Mouse (Mus musculus) heart, postnatal 0 days (tissue): ENCODE measurements around the gene Mon2. TPM values are rescaled to one million over a fixed set of nuclear protein-coding genes. Genes with fewer than 3 reads are reported as not detected.

Experiments used
- ATAC-seq: fragments of 200-750 bp; cut with Nextera tagmentation; 2 replicates; pipeline ENCODE4 v1.8.0; 2017; ENCODE audit warnings: low read depth, moderate number of reproducible peaks, moderate library complexity; ENCODE audit not compliant: insufficient read depth
- DNase-seq: peaks from one replicate; pipeline ENCODE4 v3.0.0-alpha.2; 2016; ENCODE audit warnings: low spot score
- H3K27ac ChIP-seq: fragments of 300-500 bp; sonication (generic); 2 replicates; pipeline ENCODE4 v1.5.1; 2014; ENCODE audit warnings: low read depth, mild to moderate bottlenecking
- H3K27me3 ChIP-seq: fragments of 300-500 bp; sonication (generic); 2 replicates; pipeline ENCODE4 v1.6.1; 2014; ENCODE audit warnings: low read length, mixed read lengths; ENCODE audit not compliant: control insufficient read depth, insufficient read depth
- H3K36me3 ChIP-seq: fragments of 300-500 bp; sonication (generic); replicated peaks from 2 replicates; pipeline ENCODE4 v1.6.1; 2014; ENCODE audit warnings: low read length, mixed read lengths; ENCODE audit not compliant: control insufficient read depth, insufficient read depth
- H3K4me1 ChIP-seq: fragments of 300-500 bp; sonication (generic); 2 replicates; pipeline ENCODE4 v1.6.1; 2014; ENCODE audit warnings: antibody characterized with exemption; ENCODE audit not compliant: control insufficient read depth, insufficient read depth
- H3K4me2 ChIP-seq: fragments of 300-500 bp; sonication (generic); 2 replicates; pipeline ENCODE4 v1.6.1; 2014; ENCODE audit warnings: low read depth, mild to moderate bottlenecking, low read length, moderate library complexity
- H3K4me3 ChIP-seq: fragments of 300-500 bp; sonication (generic); 2 replicates; pipeline ENCODE4 v1.5.1; 2014; ENCODE audit warnings: low read depth, low read length
- H3K9ac ChIP-seq: fragments of 300-500 bp; sonication (generic); replicated peaks from 2 replicates; pipeline ENCODE4 v1.6.1; 2014; ENCODE audit warnings: low read depth, low read length, mixed read lengths
- H3K9me3 ChIP-seq: fragments of 300-500 bp; sonication (generic); replicated peaks from 2 replicates; pipeline ENCODE4 v1.6.1; 2016; ENCODE audit warnings: low read length; ENCODE audit not compliant: control insufficient read depth
- CTCF ChIP-seq: IDR thresholded peaks from 2 replicates; pipeline ENCODE4 v1.5.1; 2016; ENCODE audit warnings: antibody characterized with exemption, control low read depth, low read depth
- EP300 ChIP-seq: IDR thresholded peaks from 2 replicates; pipeline ENCODE4 v1.6.1; 2016; ENCODE audit warnings: antibody characterized with exemption, low read depth
- WGBS: fragments of 180-500 bp; shearing (Covaris S2); extraction: QIAGEN DNeasy Blood & Tissue Kit; methylation state at CpG from one replicate; pipeline ENCODE4 v1.1.7; 2014; 5-methylcytosine and 5-hydroxymethylcytosine counted together
- polyA plus RNA-seq: library from polyadenylated mRNA; unstranded; fragments of >200 nt; fragmentation: Nextera tagmentation; extraction: Ambion mirVana; gene quantifications from 2 replicates; pipeline ENCODE4 v1.2.1, GENCODE M21; 2015
- total RNA-seq: library from RNA; depleted of rRNA; stranded (reverse); fragments of >200 nt; gene quantifications from 2 replicates; pipeline ENCODE4 v1.2.3, GENCODE M21; 2014; ENCODE audit warnings: low replicate concordance

The Mon2 gene
- total and polyA plus RNA-seq, 2 experiments from 2014 or later, result 14.3 to 35.0 TPM

- no peaks in the 10 kb centered on the region for H3K36me3 ChIP-seq
- DNase-seq, result no peak
- TF ChIP-seq CTCF (no peak), EP300 (no peak)
- no peaks in the 10 kb centered on the region for H3K4me1 ChIP-seq
- no peak overlapping the region for H3K27ac ChIP-seq
- ATAC-seq, result no peak
- no peak overlapping the region for H3K9ac ChIP-seq
- H3K9me3 ChIP-seq, result no peaks in the 10 kb centered on the region
- no peak overlapping the region for H3K4me3 ChIP-seq
- no peak overlapping the region for H3K4me2 ChIP-seq
- no peaks in the 10 kb centered on the region for H3K27me3 ChIP-seq
- 51% methylated on average over 9 of the region's 9 CpGs for WGBS
Measured at GRCm38 (mm10) chr10:123084307-123084706, 8.0 kb upstream of the Mon2 start.

DNA sequence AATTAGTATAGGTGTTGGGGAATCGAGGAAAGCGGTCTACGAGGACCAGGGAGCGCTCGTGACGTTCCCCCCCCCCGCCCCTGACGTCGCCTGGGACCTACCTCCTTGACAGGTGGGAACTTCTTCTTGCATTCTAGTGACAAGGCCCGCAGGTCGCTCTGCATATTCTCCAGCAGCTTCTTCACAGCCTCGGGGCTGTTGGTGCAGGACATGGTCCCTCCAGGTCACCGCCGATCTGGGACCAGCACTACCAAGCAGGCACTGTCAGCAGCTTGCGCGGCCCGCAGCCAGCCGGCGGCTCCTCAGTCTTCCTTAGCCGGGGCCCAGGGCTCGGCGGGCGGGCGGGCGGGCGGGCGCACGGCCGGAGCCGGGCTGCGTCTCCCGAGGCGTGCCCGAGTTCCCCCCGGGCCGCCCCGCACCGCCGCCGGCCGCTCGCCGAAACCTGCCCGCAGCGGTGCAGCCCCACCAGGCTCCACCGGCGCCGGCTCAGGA is 508 bp downstream of the Mon2 start:
- Histone ChIP-seq H3K4me2 (peak overlapping the region; percentile 91), H3K9me3 (no peaks in the 10 kb centered on the region), H3K27ac (peak overlapping the region; percentile 92), H3K9ac (peak overlapping the region; percentile 97), H3K27me3 (no peaks in the 10 kb centered on the region), H3K4me3 (peak overlapping the region; percentile 99), H3K4me1 (peaks cover 19% of the 10 kb centered on the region), H3K36me3 (no peaks in the 10 kb centered on the region; the same call in 1 of the 2 replicates)
- ATAC-seq (peak; percentile 56), DNase-seq (no peak)
- TF ChIP-seq EP300, result no peak
- no peak for TF ChIP-seq CTCF
- WGBS, result under 1% methylated on average over 41 of the region's 48 CpGs

DNA sequence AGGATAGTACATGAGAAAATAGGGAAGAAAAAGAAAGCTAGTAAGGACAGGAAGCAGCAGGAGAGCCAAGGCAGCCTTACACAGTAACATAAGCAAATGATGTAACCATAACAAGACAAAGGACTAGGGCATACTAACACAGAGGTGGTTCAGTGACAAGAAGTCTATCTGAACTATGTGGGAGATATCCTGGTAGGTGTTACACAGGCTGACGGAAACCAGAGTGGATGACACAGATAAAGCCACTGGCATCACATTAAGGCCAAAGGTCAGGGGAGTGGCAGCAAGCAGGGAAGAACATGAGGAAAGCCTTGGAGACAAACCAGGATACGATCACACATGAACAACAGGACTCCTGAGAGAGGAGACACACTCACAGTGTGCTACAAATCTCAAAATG is 4.3 kb downstream of the Mon2 start:
- TF ChIP-seq EP300 (no peak), CTCF (no peak)
- Histone ChIP-seq H3K36me3 (no peaks in the 10 kb centered on the region; the same call in 1 of the 2 replicates), H3K9ac (no peak overlapping the region), H3K4me3 (no peak overlapping the region), H3K27me3 (no peaks in the 10 kb centered on the region), H3K4me1 (peaks cover 19% of the 10 kb centered on the region), H3K27ac (peak overlapping the region; percentile 53), H3K9me3 (no peaks in the 10 kb centered on the region), H3K4me2 (no peak overlapping the region)
- ATAC-seq, result no peak
- DNase-seq, result no peak
- WGBS, result 17% methylated on average over 2 of the region's 2 CpGs

- H3K4me1 ChIP-seq, result peaks cover 18% of the 10 kb centered on the region
- no peak overlapping the region for H3K4me3 ChIP-seq
- H3K36me3 ChIP-seq, result no peaks in the 10 kb centered on the region; the same call in 1 of the 2 replicates
- no peaks in the 10 kb centered on the region for H3K27me3 ChIP-seq
- no peaks in the 10 kb centered on the region for H3K9me3 ChIP-seq
- WGBS, result 52% methylated on average over 2 of the region's 2 CpGs
- ATAC-seq (no peak), DNase-seq (no peak)
- no peak for TF ChIP-seq CTCF
- TF ChIP-seq EP300, result no peak
- H3K9ac ChIP-seq, result no peak overlapping the region
- H3K4me2 ChIP-seq, result no peak overlapping the region
- no peak overlapping the region for H3K27ac ChIP-seq
Measured at GRCm38 (mm10) chr10:123063021-123063420, 13.3 kb downstream of the Mon2 start.

DNA sequence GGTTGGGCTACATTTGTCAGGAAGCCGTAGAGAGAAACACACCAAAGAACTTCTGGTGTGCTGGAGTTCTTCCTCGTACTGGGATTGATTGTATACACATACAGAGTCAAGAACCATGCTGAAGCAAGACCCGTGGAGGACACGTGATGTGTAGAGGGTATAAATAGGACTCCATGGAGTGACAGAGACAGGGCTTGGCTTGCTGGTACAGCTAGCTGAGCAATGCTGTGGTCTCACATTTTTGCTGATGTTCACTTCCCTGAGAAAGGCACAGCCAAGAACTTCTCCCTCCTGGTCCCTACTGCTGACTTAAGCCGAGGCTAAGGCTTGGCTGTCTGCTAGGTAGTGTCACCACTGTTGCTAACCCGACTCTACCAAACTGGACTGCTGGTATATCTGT is 15.5 kb downstream of the Mon2 start:
- peak; percentile 93 for ATAC-seq
- Histone ChIP-seq H3K4me2 (0 out of 2 replicates have a peak overlapping the region, but pooled peaks have one; percentile 25), H3K27ac (peak overlapping the region; percentile 79)

DNA sequence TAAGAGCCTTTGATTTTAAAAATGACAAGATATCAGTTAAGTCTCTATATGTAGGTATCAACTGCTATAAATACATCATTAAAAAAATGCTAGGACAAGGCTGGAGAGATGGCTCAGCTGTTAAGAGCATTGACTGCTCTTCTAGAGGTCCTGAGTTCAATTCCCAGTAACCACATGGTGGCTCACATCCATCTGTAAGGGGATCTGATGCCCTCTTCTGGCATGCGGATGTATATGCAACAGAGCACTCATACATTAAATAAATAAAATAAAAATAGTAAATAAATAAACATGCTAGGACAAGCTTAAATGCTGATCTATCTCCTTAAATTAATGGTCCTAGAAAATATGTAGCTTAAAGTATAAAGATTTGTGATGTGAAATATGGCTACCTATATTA is 19.2 kb downstream of the Mon2 start:
- no peak overlapping the region for H3K9ac ChIP-seq
- no peaks in the 10 kb centered on the region for H3K9me3 ChIP-seq
- ATAC-seq (no peak), DNase-seq (no peak)
- no peaks in the 10 kb centered on the region for H3K27me3 ChIP-seq
- TF ChIP-seq EP300, result no peak
- peak; percentile 15 for TF ChIP-seq CTCF
- peaks cover 16% of the 10 kb centered on the region for H3K4me1 ChIP-seq
- H3K36me3 ChIP-seq, result peaks cover 4% of the 10 kb centered on the region; the same call in 1 of the 2 replicates
- H3K27ac ChIP-seq, result no peak overlapping the region
- no peak overlapping the region for H3K4me3 ChIP-seq
- WGBS, result 87% methylated on average over 1 of the region's 1 CpGs
- no peak overlapping the region for H3K4me2 ChIP-seq

More for the DNA sequence above, 15.5 kb downstream of the Mon2 start:
- Histone ChIP-seq H3K9ac (no peak overlapping the region), H3K4me3 (no peak overlapping the region), H3K36me3 (peaks cover 4% of the 10 kb centered on the region; the same call in 1 of the 2 replicates), H3K9me3 (no peaks in the 10 kb centered on the region), H3K27me3 (no peaks in the 10 kb centered on the region), H3K4me1 (peaks cover 18% of the 10 kb centered on the region)
- peak; percentile 53 for DNase-seq
- TF ChIP-seq CTCF, result no peak
- TF ChIP-seq EP300, result no peak
- 42% methylated on average over 6 of the region's 6 CpGs for WGBS
